Mouse (Mus musculus) right cerebral cortex, postnatal 36 days (tissue): Measurements from ENCODE around the gene Itgb2.
A peak's percentile ranks its signal among the peaks of the same experiment; 100 is the strongest.

Experiments
- DNase-seq, 2 experiments: peaks; one replicate each; pipeline ENCODE4 v3.0.0; 2022; ENCODE audit warnings: low spot score in 2 of 2, mixed read lengths in 1 of 2

Itgb2 gene

GRCm38 (mm10) chr10:77548576-77548975 lies 18.5 kb downstream of the Itgb2 start:
- DNase-seq, result no peak

- DNase-seq, result no peak
Observed at GRCm38 (mm10) chr10:77550874-77551273, 20.8 kb downstream of the Itgb2 start.

GRCm38 (mm10) chr10:77552162-77552561 lies 22.1 kb downstream of the Itgb2 start:
- DNase-seq, result no peak

- no peak for DNase-seq
Observed at GRCm38 (mm10) chr10:77553285-77553684, 23.2 kb downstream of the Itgb2 start.

GRCm38 (mm10) chr10:77554918-77555317 lies 24.9 kb downstream of the Itgb2 start:
- DNase-seq, result no peak

- peak in 1 of 2 experiments; percentile 10 for DNase-seq
Observed at GRCm38 (mm10) chr10:77556631-77557030, 26.6 kb downstream of the Itgb2 start.

GRCm38 (mm10) chr10:77557641-77558040 lies 27.6 kb downstream of the Itgb2 start:
- no peak for DNase-seq

GRCm38 (mm10) chr10:77560090-77560489 lies 30.0 kb downstream of the Itgb2 start:
- no peak for DNase-seq

GRCm38 (mm10) chr10:77560830-77561229 lies 30.8 kb downstream of the Itgb2 start:
- DNase-seq, result no peak

- no peak for DNase-seq
Observed at GRCm38 (mm10) chr10:77561508-77561907, 31.5 kb downstream of the Itgb2 start.

- DNase-seq, result no peak
Observed at GRCm38 (mm10) chr10:77565005-77565404, 35.0 kb downstream of the Itgb2 start.

GRCm38 (mm10) chr10:77566651-77567050 lies 36.6 kb downstream of the Itgb2 start:
- peak; percentile 35 to 44 for DNase-seq

GRCm38 (mm10) chr10:77569481-77569880 lies 39.4 kb downstream of the Itgb2 start:
- DNase-seq, result no peak

- no peak for DNase-seq
Observed at GRCm38 (mm10) chr10:77569973-77570658, 40.1 kb downstream of the Itgb2 start.

GRCm38 (mm10) chr10:77572225-77572624 lies 42.2 kb downstream of the Itgb2 start:
- no peak for DNase-seq

GRCm38 (mm10) chr10:77573162-77573561 lies 43.1 kb downstream of the Itgb2 start:
- no peak for DNase-seq

GRCm38 (mm10) chr10:77580027-77580920 lies 50.2 kb downstream of the Itgb2 start:
- DNase-seq, result no peak

GRCm38 (mm10) chr10:77581023-77581407 lies 51.0 kb downstream of the Itgb2 start:
- DNase-seq, result no peak

- peak; percentile 91 to 93 for DNase-seq
Observed at GRCm38 (mm10) chr10:77581408-77582284, 51.6 kb downstream of the Itgb2 start, which contains the start of gene Pttg1ip. Pttg1ip (plus strand) TSS chr10:77581720.

- DNase-seq, result no peak
Observed at GRCm38 (mm10) chr10:77582285-77582618, 52.2 kb downstream of the Itgb2 start.

- no peak for DNase-seq
Observed at GRCm38 (mm10) chr10:77583795-77584422, 53.9 kb downstream of the Itgb2 start.
